Comparison of ENCODE assay signal across 30 mouse cellular contexts in genomic region chr2:130653303-130653702, GRCm38 (mm10). TPM values are rescaled to one million over a fixed set of nuclear protein-coding genes. Genes with fewer than 3 reads are reported as not detected.
DNase-seq lines count a peak whose midpoint lies in the region; ATAC-seq and TF ChIP-seq lines count a peak whose summit lies in the region.
"Had no signal": no experiment of that assay in that cellular context is flagged by ENCODE, and none has a peak within 500 bp of the region (broad histone marks: within the 10 kb centered on the region; RNA-seq: fewer than 3 reads in every experiment).

No protein-coding gene starts in this region.

- peak; percentile 35 for ATAC-seq in frontal cortex, adult (ENCODE audit: low TSS enrichment)
- ATAC-seq in liver, embryonic 12.5 days: no peak
- ATAC-seq in liver, postnatal 0 days: no peak
- ATAC-seq in forebrain, embryonic 11.5 days (replicated peaks; ENCODE audit: low FRiP score): no peak
- ATAC-seq: activated CD4-positive, CD25-positive, alpha-beta regulatory T cell, adult 4 months; forebrain, embryonic 13.5 days; forebrain, embryonic 16.5 days; hindbrain, embryonic 16.5 days had no signal

- peak overlapping the region; percentile 92 for H3K27ac ChIP-seq in liver, embryonic 12.5 days
- no peak overlapping the region for H3K27ac ChIP-seq in liver, postnatal 0 days (ENCODE audit: low read depth)
- H3K27ac ChIP-seq in forebrain, embryonic 11.5 days (ENCODE audit: low read depth, low read length): no peak overlapping the region
- H3K27ac ChIP-seq: embryonic facial prominence, embryonic 10.5 days; embryonic facial prominence, embryonic 13.5 days; forebrain, embryonic 13.5 days; heart, embryonic 15.5 days; hindbrain, embryonic 10.5 days; hindbrain, embryonic 13.5 days had no signal

- DNase-seq in frontal cortex, postnatal 14 days (ENCODE audit: low spot score in 2 of 2): no peak
- no peak for DNase-seq in liver, postnatal 0 days
- DNase-seq in right cerebral cortex, adult 18-20 months: peak; percentile 73
- DNase-seq in right cerebral cortex, postnatal 25 days: no peak
- DNase-seq in forebrain, embryonic 11.5 days (ENCODE audit: low spot score): no peak
- no peak for DNase-seq in adrenal gland, adult 8-10 months
- DNase-seq: adrenal gland, postnatal 10 days; adrenal gland, postnatal 36 days; cerebellum, adult 11 months; cerebellum, adult 2 months; cerebellum, adult 9-11 months; cerebellum, postnatal 25 days; embryo, embryonic 11 days; gastrocnemius, postnatal 25 days; heart, adult 18-20 months; heart, postnatal 10 days; heart, postnatal 36 days had no signal

- H3K4me3 ChIP-seq in liver, embryonic 12.5 days: no peak overlapping the region
- no peak overlapping the region for H3K4me3 ChIP-seq in liver, postnatal 0 days (ENCODE audit: low read depth, low read length)
- no peak overlapping the region for H3K4me3 ChIP-seq in forebrain, embryonic 11.5 days (ENCODE audit: low read depth, low read length)
- H3K4me3 ChIP-seq: embryonic facial prominence, embryonic 10.5 days; embryonic facial prominence, embryonic 13.5 days; erythroblast, embryonic 14.5 days; forebrain, embryonic 13.5 days; heart, embryonic 12.5 days; heart, embryonic 15.5 days; hindbrain, embryonic 10.5 days; hindbrain, embryonic 13.5 days had no signal

- peaks cover 48% of the 10 kb centered on the region for H3K4me1 ChIP-seq in liver, embryonic 12.5 days
- H3K4me1 ChIP-seq in liver, postnatal 0 days (ENCODE audit: insufficient read depth): peaks cover 5% of the 10 kb centered on the region; the same call in 1 of the 2 replicates
- H3K4me1 ChIP-seq in forebrain, embryonic 11.5 days (replicated peaks; ENCODE audit: control insufficient read depth, insufficient read depth, low read length): no peaks in the 10 kb centered on the region
- H3K4me1 ChIP-seq: embryonic facial prominence, embryonic 10.5 days; embryonic facial prominence, embryonic 13.5 days; forebrain, embryonic 13.5 days; heart, embryonic 12.5 days; heart, embryonic 15.5 days; hindbrain, embryonic 10.5 days; hindbrain, embryonic 13.5 days had no signal

- 82% methylated on average over 2 of the region's 2 CpGs for WGBS in liver, embryonic 12.5 days (ENCODE audit: insufficient replicate concordance)
- 82% methylated on average over 2 of the region's 2 CpGs for WGBS in liver, postnatal 0 days (ENCODE audit: insufficient replicate concordance)
- 87% methylated on average over 2 of the region's 2 CpGs for WGBS in forebrain, embryonic 11.5 days

- H3K9ac ChIP-seq in liver, embryonic 12.5 days: 0 out of 2 replicates have a peak overlapping the region, but pooled peaks have one; percentile 15
- H3K9ac ChIP-seq in liver, postnatal 0 days (replicated peaks): no peak overlapping the region
- H3K9ac ChIP-seq in forebrain, embryonic 11.5 days (ENCODE audit: low read length): no peak overlapping the region
- H3K9ac ChIP-seq: embryonic facial prominence, embryonic 13.5 days; forebrain, embryonic 13.5 days; heart, embryonic 12.5 days; heart, embryonic 15.5 days; hindbrain, embryonic 13.5 days had no signal

- no peak for TF ChIP-seq CTCF in liver, postnatal 0 days (IDR thresholded peaks at IDR 0.05; ENCODE audit: low read depth)

- H3K36me3 ChIP-seq in liver, embryonic 12.5 days: peaks cover 75% of the 10 kb centered on the region
- peaks cover 42% of the 10 kb centered on the region for H3K36me3 ChIP-seq in liver, postnatal 0 days (replicated peaks; ENCODE audit: insufficient read depth, low read length)
- H3K36me3 ChIP-seq in forebrain, embryonic 11.5 days (ENCODE audit: control insufficient read depth, insufficient read depth, low read length): no peaks in the 10 kb centered on the region; the same call in 1 of the 2 replicates

- no peak overlapping the region for H3K4me2 ChIP-seq in liver, embryonic 12.5 days
- H3K4me2 ChIP-seq in liver, postnatal 0 days (ENCODE audit: low read depth, low read length): no peak overlapping the region
- no peak overlapping the region for H3K4me2 ChIP-seq in forebrain, embryonic 11.5 days (ENCODE audit: low read depth, low read length, severe bottlenecking)
- H3K4me2 ChIP-seq: embryonic facial prominence, embryonic 13.5 days; forebrain, embryonic 13.5 days; heart, embryonic 12.5 days; heart, embryonic 15.5 days; hindbrain, embryonic 13.5 days had no signal

- no peaks in the 10 kb centered on the region for H3K27me3 ChIP-seq in liver, embryonic 12.5 days (replicated peaks)
- no peaks in the 10 kb centered on the region for H3K27me3 ChIP-seq in liver, postnatal 0 days (ENCODE audit: insufficient read depth, low read length)
- H3K27me3 ChIP-seq in forebrain, embryonic 11.5 days (ENCODE audit: control insufficient read depth, insufficient read depth, low read length): no peaks in the 10 kb centered on the region
- H3K27me3 ChIP-seq: embryonic facial prominence, embryonic 13.5 days; forebrain, embryonic 13.5 days; heart, embryonic 12.5 days; heart, embryonic 15.5 days; hindbrain, embryonic 13.5 days had no signal

- TF ChIP-seq EP300 in liver, postnatal 0 days (IDR thresholded peaks at IDR 0.05; ENCODE audit: low read depth): no peak

- no peaks in the 10 kb centered on the region for H3K9me3 ChIP-seq in liver, embryonic 12.5 days (replicated peaks)
- no peaks in the 10 kb centered on the region for H3K9me3 ChIP-seq in liver, postnatal 0 days (ENCODE audit: low read length)
- no peaks in the 10 kb centered on the region for H3K9me3 ChIP-seq in forebrain, embryonic 11.5 days (ENCODE audit: control insufficient read depth, low read length)
- H3K9me3 ChIP-seq: embryonic facial prominence, embryonic 10.5 days; embryonic facial prominence, embryonic 13.5 days; forebrain, embryonic 13.5 days; heart, embryonic 12.5 days; heart, embryonic 15.5 days; hindbrain, embryonic 10.5 days; hindbrain, embryonic 13.5 days had no signal

RNA-seq across cellular contexts. Expression of gene Lzts3, which starts 10.7 kb away (rescaled TPM):
- polyA plus RNA-seq in liver, embryonic 12.5 days (2016; fragmentation: Nextera tagmentation; extraction: Ambion mirVana): 1.6 and 1.7 TPM in 2 replicates
- 1.2 TPM in 2 replicates for polyA plus RNA-seq in liver, postnatal 0 days (2015; fragmentation: Nextera tagmentation; extraction: Ambion mirVana)
- 1.6 and 1.7 TPM in 2 replicates for polyA plus RNA-seq in forebrain, embryonic 11.5 days (2014; fragmentation: Nextera tagmentation; extraction: Ambion mirVana)
- 10 to 100 TPM; 17.0 to 27.6 (median 21.1) TPM for total RNA-seq in adrenal gland, adult 8-10 months (2022)

RNA-seq across cellular contexts. Expression of gene Ddrgk1, which starts 11.2 kb away (rescaled TPM):
- 46.1 and 48.7 TPM in 2 replicates for polyA plus RNA-seq in liver, embryonic 12.5 days (2016; fragmentation: Nextera tagmentation; extraction: Ambion mirVana)
- 71.4 and 71.8 TPM in 2 replicates for polyA plus RNA-seq in liver, postnatal 0 days (2015; fragmentation: Nextera tagmentation; extraction: Ambion mirVana)
- polyA plus RNA-seq in forebrain, embryonic 11.5 days (2014; fragmentation: Nextera tagmentation; extraction: Ambion mirVana): 46.8 and 48.5 TPM in 2 replicates
- 100 to 1,000 TPM; 228 to 279 (median 260) TPM for total RNA-seq in adrenal gland, adult 8-10 months (2022)

RNA-seq across cellular contexts. Expression of gene Itpa, which starts 14.1 kb away (rescaled TPM):
- polyA plus RNA-seq in liver, embryonic 12.5 days (2016; fragmentation: Nextera tagmentation; extraction: Ambion mirVana): 69.9 and 75.2 TPM in 2 replicates
- polyA plus RNA-seq in liver, postnatal 0 days (2015; fragmentation: Nextera tagmentation; extraction: Ambion mirVana): 30.4 and 31.2 TPM in 2 replicates
- polyA plus RNA-seq in forebrain, embryonic 11.5 days (2014; fragmentation: Nextera tagmentation; extraction: Ambion mirVana): 152 and 156 TPM in 2 replicates
- total RNA-seq in adrenal gland, adult 8-10 months (2022): 10 to 100 TPM; 29.4 to 34.9 (median 33.1) TPM

RNA-seq across cellular contexts. Expression of gene Ubox5, which starts 23.5 kb away (rescaled TPM):
- polyA plus RNA-seq in liver, embryonic 12.5 days (2016; fragmentation: Nextera tagmentation; extraction: Ambion mirVana): 7.8 and 8.4 TPM in 2 replicates
- 2.6 TPM in 2 replicates for polyA plus RNA-seq in liver, postnatal 0 days (2015; fragmentation: Nextera tagmentation; extraction: Ambion mirVana)
- 17.8 and 21.5 TPM in 2 replicates for polyA plus RNA-seq in forebrain, embryonic 11.5 days (2014; fragmentation: Nextera tagmentation; extraction: Ambion mirVana)
- total RNA-seq in adrenal gland, adult 8-10 months (2022): 1 to 10 TPM; 6.6 to 8.8 (median 7.7) TPM

RNA-seq across cellular contexts. Expression of gene Fastkd5, which starts 23.5 kb away (rescaled TPM):
- 16.1 and 16.9 TPM in 2 replicates for polyA plus RNA-seq in liver, embryonic 12.5 days (2016; fragmentation: Nextera tagmentation; extraction: Ambion mirVana)
- polyA plus RNA-seq in liver, postnatal 0 days (2015; fragmentation: Nextera tagmentation; extraction: Ambion mirVana): 5.9 and 7.2 TPM in 2 replicates
- polyA plus RNA-seq in forebrain, embryonic 11.5 days (2014; fragmentation: Nextera tagmentation; extraction: Ambion mirVana): 20.5 and 21.5 TPM in 2 replicates
- 10 to 100 TPM in 3 of 4 experiments, 1 to 10 TPM in 1; 8.5 to 13.6 (median 11.8) TPM for total RNA-seq in adrenal gland, adult 8-10 months (2022)
